Mouse (Mus musculus) small intestine, adult 2 months (tissue): ENCODE data around the gene Dnajc28. TPM values are rescaled to one million over a fixed set of nuclear protein-coding genes. Genes with fewer than 3 reads are reported as not detected.
A peak's percentile ranks its signal among the peaks of the same experiment; 100 is the strongest.

Experiments used
- H3K27ac ChIP-seq: fragments of 200-500 bp; 2 replicates; pipeline ENCODE4 v1.5.1; 2012; ENCODE audit warnings: low read depth, low read length, control low read depth, inconsistent platforms; ENCODE audit not compliant: insufficient read depth
- H3K27me3 ChIP-seq: fragments of 200-500 bp; 2 replicates; pipeline ENCODE4 v1.6.1; 2012; ENCODE audit warnings: mild to moderate bottlenecking, moderate library complexity, low read length, inconsistent platforms; ENCODE audit not compliant: control insufficient read depth, insufficient read depth
- H3K36me3 ChIP-seq: fragments of 200-500 bp; 2 replicates; pipeline ENCODE4 v1.6.1; 2012; ENCODE audit warnings: mild to moderate bottlenecking, low read length, control low read depth, inconsistent platforms; ENCODE audit not compliant: control insufficient read depth, insufficient read depth
- H3K4me1 ChIP-seq: fragments of 200-500 bp; 2 replicates; pipeline ENCODE4 v1.6.1; 2012; ENCODE audit warnings: low read length, inconsistent platforms, mixed read lengths; ENCODE audit not compliant: control insufficient read depth, insufficient read depth, insufficient read length
- H3K4me3 ChIP-seq: fragments of 200-500 bp; 2 replicates; pipeline ENCODE4 v1.5.1; 2012; ENCODE audit warnings: low read depth, mild to moderate bottlenecking, control low read depth, inconsistent platforms, low read length, moderate library complexity
- CTCF ChIP-seq: fragments of 200-500 bp; IDR thresholded peaks from 2 replicates; pipeline ENCODE4 v1.5.1; 2012; ENCODE audit warnings: low read depth, mild to moderate bottlenecking, control low read depth, inconsistent platforms, low read length, moderate library complexity, mixed read lengths; ENCODE audit not compliant: insufficient replicate concordance, insufficient read length; ENCODE audit errors: extremely low read depth
- POLR2A ChIP-seq: fragments of 200-500 bp; IDR thresholded peaks from 2 replicates; pipeline ENCODE4 v1.6.1; 2012; ENCODE audit warnings: low read depth, mild to moderate bottlenecking, control low read depth, inconsistent platforms, low read length, moderate library complexity
- WGBS: fragments of 180-500 bp; shearing (Covaris S2); methylation state at CpG from one replicate; pipeline ENCODE4 v1.1.7; 2018; 5-methylcytosine and 5-hydroxymethylcytosine counted together
- polyA plus RNA-seq: library from polyadenylated mRNA; depleted of rRNA; stranded (reverse); fragments of >200 nt; gene quantifications from 2 replicates; pipeline ENCODE4 v1.2.3, GENCODE M21; 2012

Gene Dnajc28
- polyA plus RNA-seq, 1 experiment, result 0.47 TPM

- H3K4me3 ChIP-seq, result no peak overlapping the region
- no peak for TF ChIP-seq POLR2A
- TF ChIP-seq CTCF, result no peak
- H3K27ac ChIP-seq, result no peak overlapping the region
- no peaks in the 10 kb centered on the region for H3K27me3 ChIP-seq
- no peaks in the 10 kb centered on the region for H3K4me1 ChIP-seq
- peaks cover 76% of the 10 kb centered on the region for H3K36me3 ChIP-seq
- WGBS, result 96% methylated on average over 9 of the region's 9 CpGs
Observed at GRCm38 (mm10) chr16:91655285-91655684, 36.5 kb upstream of the Dnajc28 start.

- Histone ChIP-seq H3K27ac (no peak overlapping the region), H3K27me3 (no peaks in the 10 kb centered on the region), H3K4me3 (no peak overlapping the region), H3K4me1 (no peaks in the 10 kb centered on the region), H3K36me3 (peaks cover 45% of the 10 kb centered on the region)
- 85% methylated on average over 3 of the region's 3 CpGs for WGBS
- TF ChIP-seq CTCF (no peak), POLR2A (no peak)
Observed at GRCm38 (mm10) chr16:91652191-91652590, 33.4 kb upstream of the Dnajc28 start.

GRCm38 (mm10) chr16:91649781-91650180 lies 31.0 kb upstream of the Dnajc28 start:
- no peaks in the 10 kb centered on the region for H3K4me1 ChIP-seq
- peaks cover 22% of the 10 kb centered on the region for H3K36me3 ChIP-seq
- no peak overlapping the region for H3K27ac ChIP-seq
- H3K4me3 ChIP-seq, result no peak overlapping the region
- no peaks in the 10 kb centered on the region for H3K27me3 ChIP-seq
- no peak for TF ChIP-seq POLR2A
- no peak for TF ChIP-seq CTCF

- Histone ChIP-seq H3K27ac (no peak overlapping the region), H3K4me1 (no peaks in the 10 kb centered on the region), H3K36me3 (peaks cover 20% of the 10 kb centered on the region), H3K27me3 (no peaks in the 10 kb centered on the region), H3K4me3 (peak overlapping the region; percentile 16; the same call in 1 of the 2 replicates)
- TF ChIP-seq POLR2A (no peak), CTCF (no peak)
- 19% methylated on average over 3 of the region's 3 CpGs for WGBS
Observed at GRCm38 (mm10) chr16:91649246-91649645, 30.4 kb upstream of the Dnajc28 start.

GRCm38 (mm10) chr16:91648220-91648550 lies 29.4 kb upstream of the Dnajc28 start:
- H3K27ac ChIP-seq, result peak overlapping the region; percentile 97
- TF ChIP-seq CTCF (no peak), POLR2A (no peak; the same call in 1 of the 2 replicates)
- under 1% methylated on average over 24 of the region's 25 CpGs for WGBS
- H3K4me1 ChIP-seq, result no peaks in the 10 kb centered on the region
- no peaks in the 10 kb centered on the region for H3K27me3 ChIP-seq
- H3K4me3 ChIP-seq, result peak overlapping the region; percentile 88
- H3K36me3 ChIP-seq, result peaks cover 12% of the 10 kb centered on the region

- no peaks in the 10 kb centered on the region for H3K4me1 ChIP-seq
- peaks cover 14% of the 10 kb centered on the region for H3K36me3 ChIP-seq
- under 1% methylated on average over 70 of the region's 70 CpGs for WGBS
Observed at GRCm38 (mm10) chr16:91647461-91648219, 28.8 kb upstream of the Dnajc28 start, which contains the start of gene Son. Gene Son, plus strand, starts transcription at chr16:91647506.

GRCm38 (mm10) chr16:91646681-91647419 lies 28.0 kb upstream of the Dnajc28 start, which contains the start of gene Gart:
Gene Gart, minus strand, starts transcription at chr16:91646952.
- H3K27ac ChIP-seq, result peak within 1 kb of the TSS; percentile 97
- under 1% methylated on average over 59 of the region's 59 CpGs for WGBS
- peak within 1 kb of the TSS; percentile 88 for H3K4me3 ChIP-seq
- H3K4me1 ChIP-seq, result no peaks in the 10 kb centered on the region
- H3K27me3 ChIP-seq, result no peaks in the 10 kb centered on the region
- TF ChIP-seq CTCF, result no peak
- TF ChIP-seq POLR2A, result peak; percentile 98
- peaks cover 9% of the 10 kb centered on the region for H3K36me3 ChIP-seq

More at GRCm38 (mm10) chr16:91647461-91648219, 28.8 kb upstream of the Dnajc28 start, which contains the start of gene Son:
- no peaks in the 10 kb centered on the region for H3K27me3 ChIP-seq
- peak within 1 kb of the TSS; percentile 97 for H3K27ac ChIP-seq
- peak within 1 kb of the TSS; percentile 88 for H3K4me3 ChIP-seq
- peak; percentile 13; the same call in 1 of the 2 replicates for TF ChIP-seq CTCF
- TF ChIP-seq POLR2A, result peak; percentile 96
